Mouse (Mus musculus): ENCODE measurements around the gene Tent4b. TPM values are rescaled to one million over a fixed set of nuclear protein-coding genes. Genes with fewer than 3 reads are reported as not detected.

The Tent4b gene
- polyA plus RNA-seq, 1 experiment from 2014 or later, result 3.3 TPM

DNA sequence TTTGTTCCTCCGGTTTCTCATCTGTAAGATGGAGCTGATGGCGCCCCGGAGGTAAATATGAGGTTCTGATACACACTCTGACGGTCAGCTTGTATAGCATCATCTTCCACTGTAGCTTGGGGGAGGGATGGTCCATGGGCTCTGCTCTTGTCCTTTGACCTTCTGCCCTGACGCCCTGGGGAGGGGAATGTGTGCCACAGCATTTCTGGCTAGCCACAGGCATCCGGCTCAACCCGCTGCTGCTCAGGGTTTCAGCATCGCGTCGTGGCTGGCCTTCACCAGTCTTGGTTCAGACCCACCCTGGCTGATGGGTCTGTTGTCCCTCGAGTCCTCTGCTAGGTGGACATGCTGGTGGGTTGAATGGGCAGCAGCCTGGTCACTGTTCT lies 92.3 kb downstream of the Tent4b start:
- Histone ChIP-seq H3K4me3 (replicated peaks) (no peak overlapping the region), H3K4me2 (no peak overlapping the region), H3K36me3 (replicated peaks) (peaks cover 10% of the 10 kb centered on the region; the same call in 1 of the 2 replicates), H3K9ac (no peak overlapping the region), H3K9me3 (replicated peaks) (no peaks in the 10 kb centered on the region), H3K4me1 (replicated peaks) (peaks cover 91% of the 10 kb centered on the region), H3K27me3 (no peaks in the 10 kb centered on the region), H3K27ac (replicated peaks) (peak overlapping the region; percentile 62; the same call in 1 of the 2 replicates)
- no peak for ATAC-seq (ENCODE audit: insufficient read depth)
- WGBS (ENCODE audit: insufficient replicate concordance), result 79% methylated on average over 11 of the region's 11 CpGs

DNA sequence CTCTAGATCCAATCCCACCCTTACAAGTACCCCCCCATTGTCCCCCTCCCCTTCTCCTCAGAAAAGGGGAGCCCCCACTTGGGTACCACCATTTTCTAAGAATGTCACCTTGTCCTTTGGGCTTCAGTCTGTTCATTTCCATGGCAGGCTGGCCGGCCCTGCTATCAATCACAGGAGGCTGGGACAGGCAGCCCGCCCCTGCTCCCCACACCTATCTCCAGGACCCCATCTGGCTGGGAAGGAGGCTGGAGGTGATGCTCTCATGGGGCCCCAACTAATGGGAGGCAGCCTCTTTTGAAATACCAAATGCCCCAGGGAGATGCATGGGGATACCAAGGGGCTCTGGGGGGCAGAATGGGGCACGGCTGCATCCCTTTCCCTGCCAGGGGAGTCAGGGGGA lies 93.9 kb downstream of the Tent4b start:
- Histone ChIP-seq H3K36me3 (replicated peaks) (peaks cover 13% of the 10 kb centered on the region; the same call in 1 of the 2 replicates), H3K9ac (0 out of 2 replicates have a peak overlapping the region, but pooled peaks have one; percentile 3), H3K9me3 (replicated peaks) (no peaks in the 10 kb centered on the region), H3K27me3 (no peaks in the 10 kb centered on the region), H3K4me2 (peak overlapping the region; percentile 46), H3K4me3 (replicated peaks) (no peak overlapping the region; the same call in 1 of the 2 replicates), H3K4me1 (replicated peaks) (peaks cover 99% of the 10 kb centered on the region), H3K27ac (replicated peaks) (peak overlapping the region; percentile 69; the same call in 1 of the 2 replicates)
- WGBS (ENCODE audit: insufficient replicate concordance), result 38% methylated on average over 3 of the region's 3 CpGs
- ATAC-seq (ENCODE audit: insufficient read depth), result 0 out of 2 replicates have a peak, but pooled peaks have one; percentile 10

DNA sequence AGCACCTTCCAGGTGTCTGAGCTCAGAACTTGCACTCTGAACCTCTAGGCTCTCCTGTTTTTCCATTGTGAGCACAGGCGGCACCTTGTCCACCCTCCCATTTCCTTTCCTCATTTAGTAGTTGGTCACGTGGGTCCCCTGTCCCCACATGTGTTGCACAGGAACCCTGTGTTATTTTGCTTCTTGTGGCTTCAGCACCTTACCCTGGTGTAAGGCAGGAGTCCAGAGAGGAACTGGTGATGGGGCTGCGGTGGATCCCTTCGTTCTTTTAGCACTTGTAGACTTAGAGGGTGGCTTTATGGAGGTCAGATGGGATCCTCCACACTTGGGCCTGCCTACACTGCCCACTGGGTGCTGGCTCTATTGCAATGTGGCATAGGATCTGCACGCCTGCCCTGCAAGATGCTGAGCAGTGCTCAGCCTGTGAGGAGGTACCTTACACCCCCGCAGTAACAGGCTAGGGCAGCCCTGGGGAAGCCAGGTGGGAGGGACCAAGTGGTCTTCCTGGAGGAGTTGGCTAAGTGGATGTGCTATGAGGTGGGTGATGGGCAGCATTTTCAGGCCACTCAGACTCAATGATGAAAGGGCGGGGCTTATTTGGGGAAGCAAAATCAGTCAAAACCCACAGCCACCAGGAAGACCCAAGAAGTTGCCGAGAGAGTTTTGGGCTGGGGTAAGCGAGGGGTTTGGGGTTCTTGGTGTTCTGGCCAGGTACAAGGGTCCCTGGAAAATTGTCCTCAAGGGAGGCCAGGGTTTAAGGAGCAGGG lies 94.8 kb downstream of the Tent4b start:
- peaks cover 99% of the 10 kb centered on the region for H3K4me1 ChIP-seq (replicated peaks)
- H3K4me3 ChIP-seq (replicated peaks), result peak overlapping the region; percentile 40
- 32% methylated on average over 9 of the region's 9 CpGs for WGBS (ENCODE audit: insufficient replicate concordance)
- peak overlapping the region; percentile 28 for H3K9ac ChIP-seq
- H3K4me2 ChIP-seq, result peak overlapping the region; percentile 51
- peak overlapping the region; percentile 69 for H3K27ac ChIP-seq (replicated peaks)
- H3K9me3 ChIP-seq (replicated peaks), result no peaks in the 10 kb centered on the region
- H3K27me3 ChIP-seq, result no peaks in the 10 kb centered on the region
- peaks cover 17% of the 10 kb centered on the region; the same call in 1 of the 2 replicates for H3K36me3 ChIP-seq (replicated peaks)
- ATAC-seq (ENCODE audit: insufficient read depth), result no peak

DNA sequence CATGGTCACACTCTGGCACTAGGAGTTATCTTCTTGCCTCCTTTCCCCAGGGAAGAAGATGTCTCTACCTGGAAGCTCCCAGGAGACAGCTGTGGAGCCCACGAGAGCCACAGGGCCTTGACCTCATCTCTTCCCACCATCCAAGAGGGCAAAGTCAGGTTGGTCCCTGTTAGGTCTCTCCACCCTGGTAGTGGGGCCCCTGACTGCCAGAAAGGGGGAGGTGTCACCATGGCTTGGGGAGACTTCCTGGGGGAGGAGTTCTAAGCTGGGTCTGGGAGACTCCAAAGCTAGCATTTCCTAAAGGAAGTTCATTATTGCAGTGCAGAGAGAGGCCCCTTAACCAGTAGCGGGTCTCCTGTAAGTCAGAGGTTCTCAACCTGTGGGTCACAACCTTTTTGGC lies 96.0 kb downstream of the Tent4b start:
- peaks cover 99% of the 10 kb centered on the region for H3K4me1 ChIP-seq (replicated peaks)
- 53% methylated on average over 2 of the region's 2 CpGs for WGBS (ENCODE audit: insufficient replicate concordance)
- peaks cover 17% of the 10 kb centered on the region; the same call in 1 of the 2 replicates for H3K36me3 ChIP-seq (replicated peaks)
- no peaks in the 10 kb centered on the region for H3K9me3 ChIP-seq (replicated peaks)
- peak overlapping the region; percentile 28; the same call in 1 of the 2 replicates for H3K9ac ChIP-seq
- H3K27ac ChIP-seq (replicated peaks), result peak overlapping the region; percentile 69
- peak overlapping the region; percentile 51 for H3K4me2 ChIP-seq
- no peaks in the 10 kb centered on the region for H3K27me3 ChIP-seq
- peak overlapping the region; percentile 40 for H3K4me3 ChIP-seq (replicated peaks)
- no peak for ATAC-seq (ENCODE audit: insufficient read depth)

DNA sequence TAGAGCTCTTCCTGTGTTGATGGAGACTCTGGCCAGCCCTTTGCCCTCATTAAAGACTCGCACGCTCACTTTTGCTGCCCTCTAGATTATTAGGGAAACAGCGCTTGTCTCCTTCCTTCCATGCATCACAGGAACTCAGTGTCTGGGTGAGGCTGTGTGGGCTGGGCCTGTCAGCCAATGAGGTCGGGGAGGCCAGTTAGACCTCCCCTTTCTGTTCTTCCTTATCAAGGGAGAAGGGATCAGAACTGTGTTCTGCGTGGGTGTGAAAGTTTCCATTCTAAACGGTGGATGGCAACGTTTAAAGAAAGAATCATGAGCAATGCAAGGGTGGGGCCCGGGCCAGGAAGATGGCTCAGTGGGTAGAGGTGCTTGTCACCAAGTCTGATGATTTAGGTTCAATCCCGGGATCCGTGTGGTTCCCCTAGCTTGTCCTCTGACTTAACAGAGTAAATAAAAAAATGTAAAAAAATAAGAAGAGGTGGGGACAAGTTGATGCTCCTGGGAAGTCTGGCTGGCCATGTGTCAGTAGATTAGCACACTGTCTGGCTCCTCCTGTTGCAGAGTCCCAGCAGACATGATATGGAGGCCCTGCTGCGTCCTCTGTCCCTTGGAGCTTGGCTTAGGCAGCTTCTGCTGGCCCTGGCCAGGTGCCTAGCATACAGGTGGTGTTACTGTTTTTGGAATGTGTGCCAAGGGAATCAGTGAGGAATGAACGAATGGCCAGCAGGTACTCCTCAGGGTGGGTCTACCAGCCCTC lies 99.1 kb downstream of the Tent4b start:
- peak overlapping the region; percentile 80 for H3K4me2 ChIP-seq
- H3K27me3 ChIP-seq, result no peaks in the 10 kb centered on the region
- peak; percentile 78 for ATAC-seq (ENCODE audit: insufficient read depth)
- no peaks in the 10 kb centered on the region for H3K9me3 ChIP-seq (replicated peaks)
- H3K36me3 ChIP-seq (replicated peaks), result peaks cover 22% of the 10 kb centered on the region
- peak overlapping the region; percentile 76; the same call in 1 of the 2 replicates for H3K9ac ChIP-seq
- H3K27ac ChIP-seq (replicated peaks), result peak overlapping the region; percentile 92
- peak overlapping the region; percentile 11 for H3K4me3 ChIP-seq (replicated peaks)
- H3K4me1 ChIP-seq (replicated peaks), result peaks cover 98% of the 10 kb centered on the region
- 15% methylated on average over 12 of the region's 12 CpGs for WGBS (ENCODE audit: insufficient replicate concordance)

DNA sequence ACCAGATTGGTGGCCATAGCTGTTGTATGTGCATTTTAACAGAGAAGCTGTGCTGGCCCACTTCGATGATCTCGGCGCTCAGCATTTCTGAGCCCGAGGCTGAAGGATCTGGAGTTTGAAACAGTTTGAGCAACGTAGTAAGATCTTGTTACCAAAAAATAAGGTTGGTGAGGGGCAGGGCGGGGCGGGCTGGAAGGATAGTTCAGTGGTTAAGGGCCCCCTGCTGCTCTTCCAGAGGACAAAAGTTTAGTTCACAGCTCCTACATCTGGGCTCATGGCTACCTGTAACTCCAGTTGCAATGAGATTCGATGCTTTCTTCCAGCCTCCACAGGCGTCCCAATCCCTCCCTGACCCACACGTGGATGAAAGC lies 99.7 kb downstream of the Tent4b start:
- peak overlapping the region; percentile 80 for H3K4me2 ChIP-seq
- H3K4me3 ChIP-seq (replicated peaks), result peak overlapping the region; percentile 11
- H3K9me3 ChIP-seq (replicated peaks), result no peaks in the 10 kb centered on the region
- peaks cover 27% of the 10 kb centered on the region for H3K36me3 ChIP-seq (replicated peaks)
- ATAC-seq (ENCODE audit: insufficient read depth), result no peak
- peak overlapping the region; percentile 92 for H3K27ac ChIP-seq (replicated peaks)
- H3K9ac ChIP-seq, result peak overlapping the region; percentile 76
- 68% methylated on average over 10 of the region's 10 CpGs for WGBS (ENCODE audit: insufficient replicate concordance)
- H3K27me3 ChIP-seq, result no peaks in the 10 kb centered on the region
- H3K4me1 ChIP-seq (replicated peaks), result peaks cover 98% of the 10 kb centered on the region

DNA sequence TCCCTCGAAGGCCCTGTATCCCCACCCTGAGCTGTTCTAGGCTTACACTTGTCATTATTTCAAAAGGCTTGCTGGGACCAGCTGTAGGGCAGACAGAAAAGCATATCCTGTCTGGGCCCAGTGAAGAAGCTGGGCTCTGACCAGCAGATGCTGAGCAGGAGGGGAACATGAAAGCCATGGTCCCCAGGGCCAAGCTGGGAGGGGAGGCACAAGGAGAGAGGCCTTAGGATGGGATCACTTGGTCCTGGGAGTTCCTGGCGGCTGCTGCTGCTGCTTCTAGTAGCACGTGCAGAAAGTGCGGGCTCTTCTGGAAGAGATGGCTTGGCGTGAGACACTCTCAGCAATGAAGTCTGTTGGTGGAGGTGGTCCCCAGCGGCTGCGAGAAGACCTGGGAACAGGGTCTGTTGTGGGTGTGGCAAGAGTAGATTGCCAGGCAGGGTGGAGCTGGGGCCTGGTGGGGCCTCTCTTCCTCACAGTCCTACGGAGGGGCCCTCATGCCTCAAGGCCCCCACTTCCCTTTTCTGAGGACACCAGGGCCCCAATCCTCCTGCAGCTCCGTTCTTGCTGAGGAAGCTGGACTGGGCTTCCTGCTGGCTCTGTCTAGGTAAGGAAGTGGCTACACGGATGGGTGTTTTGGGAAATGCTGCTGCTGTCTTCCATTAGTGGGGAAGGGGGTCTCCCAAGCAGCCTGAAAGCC lies 101.0 kb downstream of the Tent4b start:
- H3K27me3 ChIP-seq, result no peaks in the 10 kb centered on the region
- ATAC-seq (ENCODE audit: insufficient read depth), result peak; percentile 81
- WGBS (ENCODE audit: insufficient replicate concordance), result 8% methylated on average over 10 of the region's 10 CpGs
- H3K9me3 ChIP-seq (replicated peaks), result no peaks in the 10 kb centered on the region
- peaks cover 96% of the 10 kb centered on the region for H3K4me1 ChIP-seq (replicated peaks)
- H3K4me2 ChIP-seq, result peak overlapping the region; percentile 80
- peak overlapping the region; percentile 63 for H3K4me3 ChIP-seq (replicated peaks)
- peak overlapping the region; percentile 92 for H3K27ac ChIP-seq (replicated peaks)
- H3K36me3 ChIP-seq (replicated peaks), result peaks cover 32% of the 10 kb centered on the region
- H3K9ac ChIP-seq, result peak overlapping the region; percentile 76

DNA sequence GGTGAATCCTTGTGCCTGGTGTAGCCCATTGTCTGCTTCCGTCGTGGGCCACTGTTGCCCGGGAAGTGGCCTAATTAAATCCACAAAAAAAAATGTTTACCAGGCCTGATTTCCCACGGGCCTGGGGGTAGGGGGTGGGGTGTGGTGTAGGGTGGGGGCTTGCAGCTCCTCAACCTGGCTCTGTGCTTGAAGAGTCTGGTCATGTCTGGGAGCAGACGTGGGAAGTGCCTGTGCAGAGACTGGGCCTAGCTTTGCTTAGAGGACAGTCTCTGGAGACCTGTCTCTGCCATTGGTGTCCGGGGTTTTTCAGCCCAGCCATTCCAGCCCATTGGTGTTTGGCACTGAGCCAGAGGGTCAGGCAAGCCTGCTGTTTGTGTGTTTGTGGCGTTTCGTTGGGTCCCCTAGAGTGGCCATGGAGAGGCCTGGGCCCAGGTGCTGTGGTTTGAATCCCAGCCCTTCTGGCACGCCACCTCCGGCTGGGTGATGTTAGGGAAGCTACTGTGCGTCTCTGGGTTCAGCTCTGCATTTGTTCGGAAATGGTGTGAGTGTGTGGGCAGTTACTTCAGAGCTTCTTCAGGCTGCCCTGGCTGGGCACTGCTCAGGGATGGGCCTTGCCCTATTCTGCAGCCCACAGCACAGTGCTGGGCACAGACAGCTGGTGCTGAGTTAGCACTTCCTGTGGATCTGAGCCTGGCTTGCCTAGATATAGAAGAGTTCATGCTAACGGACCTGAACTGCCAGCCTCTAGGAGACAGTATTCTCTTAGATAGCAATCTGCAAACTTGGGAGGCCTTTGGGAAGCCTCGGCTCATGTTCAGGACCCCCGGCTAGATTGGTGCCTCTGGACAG lies 102.8 kb downstream of the Tent4b start:
- Histone ChIP-seq H3K9me3 (replicated peaks) (no peaks in the 10 kb centered on the region), H3K36me3 (replicated peaks) (peaks cover 33% of the 10 kb centered on the region), H3K9ac (peak overlapping the region; percentile 76), H3K4me3 (replicated peaks) (peak overlapping the region; percentile 63), H3K27ac (replicated peaks) (peak overlapping the region; percentile 92), H3K4me2 (peak overlapping the region; percentile 80), H3K4me1 (replicated peaks) (peaks cover 90% of the 10 kb centered on the region), H3K27me3 (no peaks in the 10 kb centered on the region)
- 36% methylated on average over 15 of the region's 15 CpGs for WGBS (ENCODE audit: insufficient replicate concordance)
- ATAC-seq (ENCODE audit: insufficient read depth), result peak; percentile 45

DNA sequence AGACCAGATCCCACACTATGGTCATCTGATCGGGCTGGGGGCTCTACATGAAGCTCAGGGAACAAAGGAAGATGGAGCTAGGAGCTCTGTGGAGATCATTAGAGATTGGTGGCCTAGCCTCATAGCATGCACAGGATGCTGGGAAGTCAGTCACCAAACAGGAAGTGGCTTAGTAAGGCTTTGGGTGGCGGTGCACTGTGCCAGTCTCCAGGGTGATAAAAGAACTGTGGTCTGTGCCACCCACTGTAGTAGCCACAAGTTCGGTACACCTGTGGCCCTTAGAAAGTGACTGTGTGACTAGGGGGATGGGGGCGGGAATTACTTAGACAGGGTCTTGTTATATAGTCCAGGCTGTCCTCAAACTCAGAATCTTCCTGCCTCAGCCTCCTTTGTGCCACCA lies 106.8 kb downstream of the Tent4b start:
- Histone ChIP-seq H3K9me3 (replicated peaks) (no peaks in the 10 kb centered on the region), H3K4me1 (replicated peaks) (peaks cover 61% of the 10 kb centered on the region), H3K4me2 (no peak overlapping the region), H3K27me3 (no peaks in the 10 kb centered on the region), H3K27ac (replicated peaks) (no peak overlapping the region), H3K36me3 (replicated peaks) (peaks cover 63% of the 10 kb centered on the region), H3K9ac (no peak overlapping the region), H3K4me3 (replicated peaks) (no peak overlapping the region)
- no peak for ATAC-seq (ENCODE audit: insufficient read depth)
- WGBS (ENCODE audit: insufficient replicate concordance), result 74% methylated on average over 4 of the region's 4 CpGs

DNA sequence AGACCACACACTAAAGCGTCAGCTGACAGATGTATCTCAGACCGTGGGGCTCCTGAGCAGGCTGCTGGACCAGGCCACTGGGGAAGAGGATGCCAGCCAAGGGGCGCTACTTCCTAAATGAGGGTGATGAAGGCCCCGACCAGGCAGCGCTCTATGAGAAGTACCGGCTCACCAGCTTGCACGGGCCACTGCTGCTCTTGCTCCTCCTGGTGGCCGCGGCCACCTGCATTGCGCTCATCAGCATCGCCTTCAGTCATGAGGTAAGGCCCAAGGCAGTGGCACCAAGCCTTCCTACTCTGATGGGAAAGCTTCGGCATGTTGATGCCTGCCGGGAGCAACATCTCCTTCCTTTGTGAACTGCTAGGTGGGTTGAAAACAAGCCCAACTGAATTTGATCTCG lies 107.5 kb downstream of the Tent4b start:
- no peaks in the 10 kb centered on the region for H3K9me3 ChIP-seq (replicated peaks)
- peaks cover 70% of the 10 kb centered on the region for H3K36me3 ChIP-seq (replicated peaks)
- no peaks in the 10 kb centered on the region for H3K27me3 ChIP-seq
- no peak overlapping the region for H3K9ac ChIP-seq
- H3K4me1 ChIP-seq (replicated peaks), result peaks cover 55% of the 10 kb centered on the region
- no peak for ATAC-seq (ENCODE audit: insufficient read depth)
- H3K4me3 ChIP-seq (replicated peaks), result no peak overlapping the region
- H3K27ac ChIP-seq (replicated peaks), result no peak overlapping the region
- WGBS (ENCODE audit: insufficient replicate concordance), result 73% methylated on average over 14 of the region's 14 CpGs
- no peak overlapping the region for H3K4me2 ChIP-seq

All from liver, embryonic 15.5 days (tissue).